Mouse (Mus musculus) adrenal gland, adult 18-20 months (tissue): Measurements from ENCODE around the gene Jam3. TPM values are rescaled to one million over a fixed set of nuclear protein-coding genes. Genes with fewer than 3 reads are reported as not detected.
"Not testable (repeated sequence)": the region's sequence is repeated elsewhere in the genome, so short reads cannot be mapped to it uniquely, and the experiment has no call there.

Experiments
- DNase-seq, 2 experiments: peaks; one replicate each; pipeline ENCODE4 v3.0.0; 2021 to 2022; ENCODE audit warnings: low spot score in 2 of 2
- total RNA-seq, 2 experiments: library from RNA; stranded (reverse); gene quantifications; 1 replicate in 1 of 2; 2 replicates in 1 of 2; pipeline ENCODE4 v1.2.3; 2021

Jam3 gene
- total RNA-seq, 2 experiments from 2014 or later: 32.4 to 35.4 TPM

DNA sequence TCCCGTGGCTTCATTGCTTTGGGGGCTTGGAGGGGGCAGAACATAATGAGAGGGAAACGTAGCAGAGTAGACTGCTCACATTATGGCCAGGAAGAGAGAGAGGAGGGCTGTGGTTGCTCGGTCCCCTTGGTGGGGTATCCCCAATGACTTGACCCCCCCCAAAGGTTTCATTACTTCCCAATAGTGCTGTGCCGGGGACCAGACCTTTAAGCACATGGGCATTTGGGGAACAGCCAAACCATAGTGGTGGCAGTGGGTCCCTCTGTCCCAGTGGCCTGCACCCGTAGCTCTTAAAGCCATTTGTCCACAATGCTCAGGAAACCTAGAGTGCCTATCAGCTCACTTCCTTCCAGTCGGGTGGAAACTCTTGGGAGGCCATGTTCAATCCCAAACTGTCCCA, 17.6 kb upstream of the Jam3 start:
- DNase-seq: no peak

DNA sequence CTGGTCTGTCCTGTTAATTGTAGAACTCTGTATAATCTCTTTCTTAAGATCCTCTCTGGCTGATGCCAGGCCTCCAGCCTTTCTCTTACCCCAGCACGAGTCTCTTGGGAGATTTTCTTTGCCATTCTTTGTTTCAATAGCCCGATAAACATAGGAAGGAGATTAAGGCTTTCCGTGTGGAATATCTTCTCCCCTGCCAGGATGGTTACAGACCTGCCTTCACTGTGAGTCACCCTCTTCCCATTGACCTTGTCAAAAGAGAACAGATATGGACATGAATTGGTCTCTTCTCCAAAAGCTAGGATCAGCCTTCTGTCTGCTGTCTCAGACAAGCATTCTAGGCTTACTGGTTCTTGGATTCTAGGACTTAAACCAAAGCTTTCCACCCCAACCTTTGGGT, 15.5 kb upstream of the Jam3 start:
- DNase-seq: peak in 1 of 2 experiments; percentile 16

DNA sequence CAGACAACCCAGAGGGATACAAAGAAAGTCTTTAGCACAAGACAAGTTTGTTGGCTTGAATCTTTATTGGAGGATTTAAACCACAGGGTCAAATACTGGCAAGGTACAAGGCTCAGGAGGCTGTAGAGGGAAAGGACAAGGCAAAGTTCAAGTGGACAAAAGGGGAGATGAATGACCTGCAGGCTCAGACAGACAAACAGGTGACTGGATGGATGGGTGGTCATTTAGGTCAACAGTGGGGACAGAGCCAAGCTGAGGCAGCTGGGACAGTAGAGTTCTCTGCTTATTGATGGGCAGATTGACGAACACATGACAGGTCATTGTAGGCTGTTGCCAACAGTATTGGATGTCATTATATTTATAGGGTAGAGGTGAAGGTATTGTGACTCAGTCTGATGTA, 11.8 kb upstream of the Jam3 start:
- no peak for DNase-seq

DNA sequence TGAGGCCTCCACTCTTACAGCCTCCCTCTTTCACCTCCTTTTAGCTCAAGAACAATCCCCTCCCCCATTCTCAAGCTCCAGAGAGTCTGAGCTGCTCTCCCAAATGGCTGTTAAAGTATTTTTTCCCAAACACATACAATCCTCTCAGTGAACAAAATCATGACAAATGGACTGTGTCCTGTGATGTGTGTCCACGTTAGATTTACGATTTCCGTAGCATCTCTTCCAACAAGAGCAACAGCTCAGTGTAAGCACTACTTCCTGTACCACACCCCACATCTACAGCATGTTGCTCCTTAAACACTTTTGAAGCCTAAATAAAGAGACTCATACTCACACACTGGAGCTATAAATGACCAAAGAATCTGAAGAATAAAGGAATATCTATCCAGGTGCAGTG, 10.4 kb upstream of the Jam3 start:
- no peak for DNase-seq

DNA sequence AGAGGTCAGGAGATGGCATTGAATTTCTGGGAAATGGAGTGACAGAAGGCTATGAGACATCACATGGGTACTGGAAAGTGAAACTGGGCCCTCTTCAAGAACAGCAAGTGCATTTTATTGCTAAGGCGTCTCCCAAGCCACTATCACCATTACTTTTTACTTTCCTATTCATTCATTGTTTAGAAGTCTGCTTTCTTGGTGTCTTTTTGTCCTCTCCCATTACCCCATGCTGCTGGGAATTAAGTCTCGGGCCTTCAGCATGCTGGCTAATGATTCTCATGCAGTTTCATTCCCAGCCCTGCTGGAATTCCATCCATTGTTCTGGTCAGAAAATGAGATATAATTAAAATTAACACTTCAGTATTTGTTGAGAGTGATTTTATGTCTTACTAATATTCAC, 9.7 kb upstream of the Jam3 start:
- DNase-seq: no peak

DNA sequence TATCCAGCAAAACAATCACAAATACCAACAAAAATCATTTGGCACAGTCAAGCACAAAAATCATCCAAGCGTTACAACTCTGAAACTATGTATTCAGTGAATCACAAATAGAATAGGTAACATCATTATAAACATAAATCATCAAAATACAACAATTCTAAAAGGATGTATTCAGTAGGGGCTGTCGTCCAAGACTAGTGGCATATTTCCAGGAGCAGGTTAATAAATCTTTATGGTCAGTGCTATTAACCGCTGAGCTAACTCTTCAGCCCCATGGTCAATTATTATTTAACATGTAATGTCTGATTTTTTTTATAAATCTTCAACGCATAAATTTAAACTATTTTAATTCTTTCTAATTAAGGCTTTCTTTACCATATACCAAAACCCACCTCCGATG, 8.4 kb upstream of the Jam3 start:
- not testable (repeated sequence) for DNase-seq

DNA sequence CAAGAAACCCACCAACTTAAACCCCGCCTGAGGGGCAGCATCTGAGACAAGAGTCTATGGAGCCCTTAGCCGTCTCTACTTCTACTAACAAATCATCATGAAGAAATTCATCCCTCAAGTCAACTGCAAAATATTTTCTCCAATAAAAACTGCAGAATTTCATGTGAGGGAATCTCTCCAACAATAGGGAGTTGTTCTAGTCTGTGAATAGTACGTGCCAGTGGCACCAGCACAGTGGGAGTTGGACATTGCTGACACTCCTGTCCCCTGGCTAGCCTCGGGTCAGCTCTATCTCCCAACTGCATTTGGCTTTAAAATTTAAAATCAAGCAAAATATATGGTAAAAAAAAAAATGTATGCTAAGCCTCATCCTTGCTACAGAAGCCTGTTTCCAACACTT, 1.4 kb downstream of the Jam3 start:
- DNase-seq: no peak

DNA sequence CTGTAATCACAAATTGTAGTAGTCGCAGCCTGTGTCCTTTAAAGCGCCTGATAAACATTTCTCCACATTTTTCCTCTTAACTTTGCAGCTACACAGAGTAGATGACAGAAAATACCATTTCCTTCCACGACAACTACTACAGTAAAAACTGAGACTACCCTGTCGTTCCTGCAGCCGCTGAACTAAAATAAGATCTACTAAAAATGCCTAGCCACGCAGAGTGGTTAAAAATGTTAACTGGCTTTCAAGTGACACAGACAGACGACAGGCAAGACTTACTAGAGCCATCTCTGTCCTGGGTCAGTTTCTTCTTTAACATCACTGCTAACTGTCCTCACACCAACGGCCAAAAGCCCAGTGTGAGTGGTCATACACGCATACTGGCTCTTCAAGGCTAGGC, 5.4 kb downstream of the Jam3 start:
- DNase-seq: no peak

DNA sequence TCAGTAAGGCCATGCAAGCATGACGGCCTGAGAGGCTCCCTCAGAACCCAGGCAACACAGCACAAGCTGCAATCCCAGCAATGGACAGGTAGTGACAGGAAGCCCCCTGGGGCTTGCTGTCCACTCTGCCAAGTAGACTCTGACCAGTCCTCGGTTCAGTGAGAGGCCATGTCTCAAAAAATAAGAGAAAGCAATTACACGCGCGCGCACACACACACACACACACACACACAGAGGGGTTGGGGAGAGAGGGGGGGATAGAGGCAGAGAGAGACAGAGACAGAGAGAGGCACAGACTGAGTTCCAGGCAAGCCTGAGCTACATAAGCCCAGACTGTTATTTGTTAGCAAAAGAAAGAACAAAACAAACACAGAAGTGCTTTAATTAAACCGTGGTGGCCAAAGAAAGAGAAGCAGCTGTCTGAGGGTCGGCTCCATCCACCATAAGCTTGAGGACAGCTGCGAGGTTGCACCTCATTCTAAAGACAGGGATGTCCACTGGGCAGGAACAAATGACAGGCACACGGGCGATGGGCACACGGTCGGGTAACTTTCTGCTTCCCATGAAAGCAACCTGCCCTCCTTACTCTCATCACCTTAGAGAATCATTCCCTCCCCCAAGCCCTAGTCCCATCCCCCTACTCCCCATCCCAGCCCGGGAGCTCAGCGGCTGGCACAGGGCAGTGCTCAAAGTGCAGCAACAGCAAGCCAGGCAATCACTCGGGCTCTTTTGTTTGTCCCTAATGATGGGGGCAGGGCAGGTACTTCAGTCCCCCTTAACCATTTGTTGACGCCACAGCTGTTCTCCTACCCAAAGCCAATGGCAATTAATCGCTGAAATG, 6.4 kb downstream of the Jam3 start:
- no peak for DNase-seq

DNA sequence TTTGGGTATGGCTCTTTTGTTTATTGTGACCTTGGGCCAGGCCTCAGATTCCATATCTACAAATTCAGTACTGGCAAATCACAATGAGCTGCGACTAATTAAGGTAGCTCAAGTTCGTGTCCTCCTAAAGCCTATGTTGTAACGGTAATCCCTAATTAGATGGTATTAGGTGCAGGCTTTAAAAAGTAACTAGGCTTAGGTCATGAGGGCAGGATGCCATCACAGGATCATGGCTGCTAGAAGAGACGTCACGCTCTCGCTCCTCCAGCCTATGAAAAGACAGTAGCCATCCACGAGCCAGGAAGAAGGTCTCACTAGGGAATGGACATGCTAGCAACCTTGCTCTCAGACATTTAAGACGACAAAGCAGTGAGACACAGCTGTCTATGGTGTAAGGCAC, 7.3 kb downstream of the Jam3 start:
- DNase-seq: no peak

DNA sequence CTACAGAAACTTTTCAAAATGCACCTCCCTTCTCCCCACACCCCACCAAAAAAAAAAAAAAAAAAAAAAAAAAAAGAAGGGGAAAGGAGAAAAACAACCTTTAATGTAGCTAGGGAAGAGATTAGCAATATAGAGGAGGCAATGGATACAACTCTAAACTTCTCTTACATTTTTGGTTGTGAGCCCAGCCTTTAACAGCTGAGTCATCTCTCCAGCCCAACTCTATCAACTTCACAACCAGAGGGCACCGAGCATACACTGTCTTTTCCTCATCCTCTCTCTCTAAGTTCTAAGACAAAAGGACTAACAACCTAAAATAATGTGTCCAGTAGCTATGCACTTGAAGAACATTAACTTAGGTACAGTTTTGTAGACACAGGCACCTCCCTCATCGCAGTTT, 8.4 kb downstream of the Jam3 start:
- no peak for DNase-seq

DNA sequence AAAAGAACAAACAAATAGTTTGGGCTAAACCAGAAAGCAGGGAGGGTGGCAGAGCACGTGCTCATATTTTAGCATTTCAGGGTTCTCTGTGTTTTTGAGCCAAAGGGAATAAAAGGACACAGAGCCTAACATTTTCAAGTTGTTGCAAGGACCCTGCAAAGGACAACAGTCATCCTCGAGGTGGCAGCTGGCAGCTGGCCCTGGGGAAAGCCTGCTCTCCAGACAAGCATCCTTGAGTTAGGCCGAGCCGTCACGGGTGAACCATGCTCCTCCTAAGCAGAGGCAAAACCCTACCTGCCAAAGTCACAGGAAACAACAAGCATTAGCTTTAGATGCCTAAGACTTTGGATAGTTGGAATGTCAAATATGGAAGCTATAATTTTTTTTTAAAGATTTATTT, 10.2 kb downstream of the Jam3 start:
- peak in 1 of 2 experiments; percentile 38 for DNase-seq

DNA sequence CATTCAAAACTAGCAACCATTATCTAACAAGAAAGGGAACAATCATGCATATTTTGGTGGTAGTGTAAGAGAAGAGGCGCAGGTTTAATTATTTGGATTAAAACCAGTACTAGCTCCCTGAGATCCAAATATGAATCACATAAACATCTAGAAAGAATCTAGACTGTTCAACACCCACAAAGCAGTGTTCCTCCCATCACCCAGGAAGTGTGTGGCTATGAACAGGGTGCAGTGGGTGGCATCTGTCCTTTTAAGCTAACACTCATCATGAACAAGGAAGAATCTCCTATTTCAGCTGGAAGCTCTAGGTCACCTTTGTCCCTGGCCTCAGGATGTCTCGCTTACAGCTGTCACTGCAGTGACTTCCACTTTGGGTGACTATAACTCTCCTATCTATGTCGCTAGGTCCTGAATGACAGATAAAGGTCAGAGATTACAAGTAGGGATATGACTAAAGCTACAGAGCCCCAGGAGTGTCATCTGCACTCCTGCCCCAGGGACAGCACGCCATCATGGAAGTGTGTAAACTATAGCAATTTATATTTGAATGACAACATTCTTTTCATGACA, 10.9 kb downstream of the Jam3 start:
- no peak for DNase-seq

DNA sequence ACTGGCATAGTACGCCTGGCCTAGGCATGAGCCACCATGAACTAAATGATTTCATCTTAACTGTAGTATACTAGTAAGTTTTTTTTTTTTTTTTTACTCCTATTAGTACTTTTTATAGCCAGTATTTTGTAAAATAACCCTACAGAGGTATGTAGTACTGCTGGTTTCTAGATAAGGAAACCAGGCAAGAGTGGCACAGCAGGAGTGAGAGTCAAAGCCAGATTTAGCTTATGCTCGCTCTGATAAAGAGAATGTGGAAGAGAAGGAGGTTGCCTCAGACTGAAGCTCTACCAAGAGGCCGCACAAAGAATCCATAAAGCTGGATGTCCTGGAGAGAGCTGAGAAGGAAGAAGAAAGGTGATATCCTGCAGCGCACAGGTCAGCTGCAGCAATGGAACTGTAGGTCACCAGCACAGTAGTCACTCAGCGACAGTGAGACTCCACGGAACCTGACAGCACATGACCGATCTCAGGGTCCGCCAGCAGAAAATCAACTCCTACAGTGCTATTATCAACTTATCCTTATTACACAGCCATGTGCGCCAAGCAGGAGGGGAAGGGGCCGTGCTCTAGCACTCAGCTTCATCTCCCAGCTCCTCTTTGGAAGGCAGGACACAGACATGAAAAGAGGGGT, 14.7 kb downstream of the Jam3 start:
- DNase-seq: no peak

DNA sequence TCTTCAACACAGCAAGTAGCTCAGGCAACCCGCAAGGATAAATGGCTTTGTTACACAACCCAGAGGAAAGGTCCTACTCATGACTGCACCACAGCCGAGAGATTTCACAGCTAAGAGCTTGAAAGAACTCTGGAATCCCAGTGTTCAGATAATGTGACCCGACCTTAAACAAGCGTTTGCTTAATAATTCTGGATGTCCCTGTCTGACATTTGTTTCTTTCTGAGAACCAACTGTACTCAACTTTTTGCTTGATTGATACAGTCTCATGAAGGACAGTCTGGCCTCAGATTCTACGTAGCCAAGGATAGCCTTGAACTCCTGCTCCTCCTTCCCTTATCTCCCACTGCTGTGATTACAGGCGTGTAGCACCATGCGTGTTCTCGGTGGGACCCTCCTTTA, 18.6 kb downstream of the Jam3 start:
- DNase-seq: no peak

DNA sequence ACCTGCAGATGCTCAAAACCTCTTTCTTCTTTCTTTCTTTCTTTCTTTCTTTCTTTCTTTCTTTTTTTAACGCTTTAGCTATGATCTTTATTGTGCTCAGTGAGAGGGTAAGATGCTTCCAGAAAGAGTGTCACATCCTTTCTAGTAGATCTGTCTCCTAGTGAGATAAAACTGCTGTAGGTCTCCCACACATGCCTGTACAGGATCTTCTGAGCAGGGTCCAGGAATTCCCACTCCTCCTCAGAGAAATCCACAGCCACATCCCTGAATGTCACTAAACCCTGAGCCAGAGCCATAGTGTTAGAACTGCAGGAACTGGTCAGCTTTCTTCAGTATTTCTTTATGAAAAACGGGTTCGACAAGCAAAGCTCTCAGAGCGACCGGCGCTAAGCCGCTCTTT, 19.8 kb downstream of the Jam3 start:
- DNase-seq: no peak

DNA sequence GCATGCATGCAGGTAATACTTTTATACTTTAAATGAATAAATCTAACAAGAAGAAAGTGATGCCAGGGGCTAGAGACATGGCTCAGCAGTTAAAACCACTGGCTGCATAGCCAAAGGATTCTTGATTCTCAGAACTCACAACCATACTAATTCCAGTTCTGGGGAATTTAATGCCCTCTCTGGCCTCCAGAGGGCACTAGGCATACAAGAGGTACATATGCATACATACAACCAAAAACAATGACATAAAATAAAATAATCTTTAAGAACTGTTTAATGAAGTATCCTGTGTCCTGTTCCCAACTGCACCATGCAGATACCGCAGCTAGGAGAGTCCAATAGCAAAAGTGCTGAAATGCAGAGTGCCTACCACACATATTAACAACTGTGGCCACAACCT, 20.8 kb downstream of the Jam3 start:
- peak; percentile 40 to 48 for DNase-seq

DNA sequence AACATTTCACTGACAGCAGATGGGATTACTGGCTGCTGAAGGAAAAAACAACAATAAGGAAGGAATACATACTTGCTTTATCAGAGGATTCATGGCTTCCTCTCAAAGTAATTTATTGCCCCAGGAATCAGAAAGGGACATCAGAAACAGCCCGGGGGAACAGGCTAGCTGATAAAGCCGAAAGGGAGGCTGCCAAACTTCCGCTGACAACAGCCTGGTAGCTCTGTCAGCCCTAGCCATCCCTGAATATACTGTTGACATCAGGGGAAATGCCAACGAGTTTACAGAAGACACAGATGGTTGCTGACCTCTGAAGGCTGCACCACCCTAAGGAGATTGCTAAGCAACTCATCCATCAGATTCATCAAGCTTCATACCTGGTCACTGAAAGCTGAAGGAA, 26.6 kb downstream of the Jam3 start:
- DNase-seq: no peak

DNA sequence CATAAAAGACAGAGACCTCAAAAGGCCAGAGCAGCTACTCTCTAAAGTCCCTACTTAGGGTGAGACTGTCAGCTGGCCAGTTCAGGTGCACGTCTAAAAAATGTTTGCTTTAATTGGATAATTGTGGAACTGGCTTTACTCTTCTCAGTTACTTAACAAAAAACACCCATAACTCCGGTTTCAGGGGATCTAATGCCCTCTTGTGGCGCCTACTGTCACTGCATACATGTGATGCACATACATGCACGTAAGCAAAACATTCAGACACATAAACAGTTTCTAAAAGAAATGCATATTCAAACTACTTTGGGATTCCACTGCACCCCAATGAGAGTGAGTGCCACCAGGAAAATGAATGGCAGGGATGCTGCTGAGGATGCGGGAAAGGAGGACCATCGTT, 28.7 kb downstream of the Jam3 start:
- no peak for DNase-seq

DNA sequence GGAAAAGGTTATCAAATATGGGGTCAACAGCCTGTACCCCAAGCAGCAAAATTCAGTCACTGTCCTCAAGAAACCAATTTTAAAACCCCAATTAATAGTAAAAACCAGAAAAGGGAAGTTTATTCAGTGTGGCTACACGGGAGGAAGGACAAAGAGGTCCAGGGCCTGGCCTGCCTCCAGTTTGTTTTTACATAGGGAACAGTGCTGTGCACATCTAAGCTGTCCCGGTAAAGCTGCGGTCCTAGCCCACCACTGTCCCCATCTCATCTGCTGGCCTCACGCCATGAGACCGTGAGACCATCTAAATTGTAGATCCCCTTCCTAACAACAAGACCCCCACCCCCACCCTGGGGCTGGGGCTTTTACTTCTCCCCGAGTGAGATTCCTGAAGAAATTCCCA, 29.8 kb downstream of the Jam3 start:
- no peak for DNase-seq

DNA sequence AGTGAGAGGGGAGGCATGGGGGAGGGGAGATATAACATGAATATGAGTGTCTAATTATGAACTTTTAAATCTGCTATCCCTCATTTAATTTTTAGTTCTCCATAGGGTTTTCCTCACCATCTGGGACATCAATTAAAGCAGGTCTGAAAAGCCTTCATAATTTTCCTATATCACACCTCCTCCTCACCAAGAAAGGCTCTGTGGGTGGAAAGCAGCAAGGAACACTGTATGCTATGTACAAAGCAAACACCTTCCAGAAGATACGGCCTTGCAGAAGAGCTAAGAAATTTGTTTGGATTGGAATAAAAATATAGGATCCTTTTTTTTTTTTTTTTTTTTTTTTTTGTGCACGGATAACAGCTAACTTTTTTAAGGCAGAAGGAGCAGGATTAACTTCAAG, 31.3 kb downstream of the Jam3 start:
- DNase-seq: no peak

DNA sequence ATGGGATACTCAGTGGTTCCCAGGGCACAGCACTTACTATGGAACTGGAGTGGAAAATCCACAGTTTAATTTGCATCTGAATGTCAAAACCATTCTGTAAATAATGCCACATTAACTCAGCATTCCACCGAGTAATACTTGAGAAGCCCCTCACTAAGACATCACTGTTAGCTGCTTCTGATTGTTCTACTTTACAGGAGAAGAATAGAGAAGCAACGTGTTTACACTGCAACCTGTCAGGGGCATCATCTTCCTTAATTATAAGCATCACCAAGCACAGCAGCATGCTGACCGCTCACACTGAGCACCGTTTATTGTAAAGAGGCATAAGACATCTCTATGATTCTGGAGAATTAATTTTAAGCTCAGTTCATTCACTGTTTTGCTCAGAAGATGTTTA, 32.3 kb downstream of the Jam3 start:
- DNase-seq: no peak

DNA sequence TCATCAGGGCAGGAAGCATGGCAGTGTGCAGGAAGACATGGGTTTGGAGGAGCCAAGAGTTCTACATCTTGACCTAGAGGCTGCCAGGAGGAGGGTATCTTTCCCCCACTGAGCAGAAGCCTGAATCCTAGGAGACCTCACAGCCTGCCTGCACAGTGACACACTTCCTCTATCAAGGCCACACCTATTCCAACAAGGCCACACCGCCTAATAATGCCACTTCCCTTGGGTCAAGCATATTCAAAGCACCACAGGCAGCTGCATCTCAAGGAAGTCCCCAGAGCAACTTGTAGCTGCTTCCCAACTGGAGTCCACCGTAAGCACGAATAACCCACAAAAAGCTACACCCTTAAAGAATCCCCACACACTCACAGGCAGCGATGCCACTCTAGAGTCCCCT, 33.1 kb downstream of the Jam3 start:
- no peak for DNase-seq
